ENCODE assay signal across 22 mouse cellular contexts in the genomic region with DNA sequence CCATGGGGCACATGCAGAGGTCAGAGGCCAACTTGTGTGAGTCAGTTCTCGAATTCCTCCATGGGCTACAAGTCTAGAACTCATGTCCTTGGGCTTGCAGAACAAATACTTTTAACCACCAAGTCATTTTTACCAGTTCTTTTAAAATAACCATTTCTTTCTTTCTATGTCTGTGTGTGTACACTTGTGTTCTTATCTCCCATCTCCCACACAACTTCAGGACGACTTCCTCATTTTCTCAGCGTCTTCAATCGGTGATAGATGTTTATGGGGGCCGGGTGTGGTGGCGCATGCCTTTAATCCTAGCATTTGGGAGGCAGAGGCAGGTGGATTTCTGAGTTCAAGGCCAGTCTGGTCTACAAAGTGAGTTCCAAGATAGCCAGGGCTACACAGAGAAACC. TPM values are rescaled to one million over a fixed set of nuclear protein-coding genes. Genes with fewer than 3 reads are reported as not detected.
"Had no signal": no experiment of that assay in that cellular context is flagged by ENCODE, and none has a peak within 500 bp of the region (broad histone marks: within the 10 kb centered on the region; RNA-seq: fewer than 3 reads in every experiment).

No protein-coding gene starts in this region.

- DNase-seq: lung, adult 2 months; lung, postnatal 4 days; midbrain, embryonic 14.5 days; right cerebral cortex, adult 18-20 months; right cerebral cortex, postnatal 25 days; thymus, adult 2 months had no signal

- H3K9ac ChIP-seq: liver, embryonic 15.5 days; liver, postnatal 0 days; lung, embryonic 15.5 days; midbrain, embryonic 12.5 days; neural tube, embryonic 13.5 days; neural tube, embryonic 15.5 days; stomach, embryonic 15.5 days had no signal

- H3K9me3 ChIP-seq: lung, embryonic 15.5 days; neural tube, embryonic 13.5 days; neural tube, embryonic 15.5 days; stomach, embryonic 15.5 days had no signal

- ATAC-seq: liver, postnatal 0 days; lung, postnatal 0 days; midbrain, embryonic 16.5 days had no signal

- H3K4me3 ChIP-seq: liver, embryonic 15.5 days; lung, embryonic 15.5 days; midbrain, embryonic 12.5 days; myocyte; neural tube, embryonic 13.5 days; neural tube, embryonic 15.5 days; stomach, embryonic 15.5 days had no signal

- H3K4me1 ChIP-seq: liver, embryonic 15.5 days; lung, embryonic 15.5 days; midbrain, embryonic 12.5 days; neural tube, embryonic 13.5 days; neural tube, embryonic 15.5 days; stomach, embryonic 15.5 days had no signal

- H3K36me3 ChIP-seq: liver, embryonic 15.5 days; lung, embryonic 15.5 days; midbrain, embryonic 12.5 days; neural tube, embryonic 13.5 days; neural tube, embryonic 15.5 days; stomach, embryonic 15.5 days had no signal

- H3K4me2 ChIP-seq: liver, embryonic 15.5 days; lung, embryonic 15.5 days; midbrain, embryonic 12.5 days; neural tube, embryonic 13.5 days; neural tube, embryonic 15.5 days; stomach, embryonic 15.5 days had no signal

- H3K27me3 ChIP-seq: lung, embryonic 15.5 days; midbrain, embryonic 12.5 days; neural tube, embryonic 13.5 days; neural tube, embryonic 15.5 days; stomach, embryonic 15.5 days had no signal

- H3K27ac ChIP-seq: liver, embryonic 15.5 days; lung, embryonic 15.5 days; midbrain, embryonic 12.5 days; neural tube, embryonic 13.5 days; neural tube, embryonic 15.5 days; stomach, embryonic 15.5 days; stomach, postnatal 0 days had no signal

RNA-seq across cellular contexts. Expression of a gene that starts 31.8 kb away (rescaled TPM):
- total RNA-seq: megakaryocyte, adult 5-6 weeks; megakaryocyte-erythroid progenitor cell, adult 5-6 weeks had no signal
- polyA plus RNA-seq: liver, embryonic 15.5 days; liver, postnatal 0 days; lung, adult 2 months; lung, embryonic 15.5 days; lung, postnatal 0 days; midbrain, embryonic 12.5 days; midbrain, embryonic 14.5 days; midbrain, embryonic 16.5 days; neural tube, embryonic 11.5 days; spleen, adult 2 months; stomach, embryonic 15.5 days; stomach, postnatal 0 days; urinary bladder, adult 2 months had no signal
